Mouse (Mus musculus) testis, adult 2 months (tissue): ENCODE data around the gene Nadsyn1.

Experiments
- CTCF ChIP-seq: fragments of 200-500 bp; IDR thresholded peaks from 2 replicates; pipeline ENCODE4 v1.5.1; 2012; ENCODE audit warnings: low read depth, mild to moderate bottlenecking, inconsistent platforms, low read length, moderate library complexity; ENCODE audit not compliant: control insufficient read depth, insufficient read depth, insufficient replicate concordance
- POLR2A ChIP-seq: fragments of 200-500 bp; IDR thresholded peaks from 2 replicates; pipeline ENCODE4 v1.6.1; 2012; ENCODE audit warnings: low read depth, mild to moderate bottlenecking, inconsistent platforms, low read length, moderate library complexity; ENCODE audit not compliant: control insufficient read depth

- TF ChIP-seq POLR2A (no peak), CTCF (no peak)
Observed at GRCm38 (mm10) chr7:143832611-143833010, 10.0 kb upstream of the Nadsyn1 start.
